Mouse (Mus musculus): ENCODE data around the gene Col17a1. TPM values are rescaled to one million over a fixed set of nuclear protein-coding genes. Genes with fewer than 3 reads are reported as not detected.

Col17a1 gene
- total RNA-seq (2012; rRNA removed), result 0.04 TPM in 1 of 2 replicates, not detected in the other
- polyA plus RNA-seq (2012; ENCODE audit: insufficient read depth in 1 of 2, insufficient read length in 2 of 2, low read depth in 1 of 2, low replicate concordance in 2 of 2, missing spikeins in 1 of 2), result not detected

DNA sequence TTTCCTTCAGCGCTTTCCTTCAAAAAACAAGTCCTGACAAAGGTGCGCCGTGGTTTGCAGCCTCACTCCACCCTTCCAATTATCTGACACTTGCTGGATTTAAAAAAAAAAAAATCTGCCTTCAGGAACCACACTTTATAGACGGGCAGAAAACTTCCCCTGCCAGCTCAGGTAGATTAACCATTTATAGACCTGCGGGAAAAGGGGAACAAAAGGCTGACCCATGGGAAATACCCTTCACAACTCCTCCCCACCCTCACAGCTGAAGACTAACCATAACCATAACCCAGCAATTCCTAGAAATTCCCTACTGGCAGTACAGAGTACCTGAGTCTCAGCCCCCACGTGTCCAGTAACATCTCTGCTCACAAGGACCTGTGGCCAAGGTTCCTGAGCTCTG, at the start of gene Col17a1:
Col17a1 (minus strand) TSS at position 101 of the 400 bp plus-strand sequence.
- Histone ChIP-seq H3K36me3 (ENCODE audit: control insufficient read depth in 1 of 2, insufficient read depth in 2 of 2, low read length in 2 of 2) (peaks cover 0 to 29% of the 10 kb centered on the region in 2 experiments; a peak in 2 of 4 replicates), H3K4me1 (ENCODE audit: control insufficient read depth in 1 of 2, insufficient read depth in 2 of 2, low read length in 2 of 2) (peaks cover 7 to 30% of the 10 kb centered on the region in 2 experiments), H3K27ac (ENCODE audit: control insufficient read depth, low read depth, low read length) (no peak within 1 kb of the TSS), H3K27me3 (ENCODE audit: control insufficient read depth in 1 of 2, insufficient read depth in 2 of 2, low read length in 2 of 2) (no peaks in the 10 kb centered on the region), H3K4me3 (ENCODE audit: control insufficient read depth in 1 of 2, insufficient read depth in 1 of 2, low read depth in 2 of 2, low read length in 2 of 2) (no peak within 1 kb of the TSS), H3K9ac (ENCODE audit: control insufficient read depth, low read depth, low read length, poor library complexity, severe bottlenecking) (no peak within 1 kb of the TSS), H3K79me2 (ENCODE audit: control insufficient read depth, insufficient read depth, low read length, poor library complexity) (no peaks in the 10 kb centered on the region), H3K9me3 (replicated peaks; ENCODE audit: insufficient read depth, low read length) (no peaks in the 10 kb centered on the region)
- TF ChIP-seq ELF1 (IDR thresholded peaks at IDR 0.05; ENCODE audit: low read depth, low read length) (no peak), TAL1 (IDR thresholded peaks at IDR 0.05; ENCODE audit: low read length) (no peak), POLR2AphosphoS2 (IDR thresholded peaks at IDR 0.05; ENCODE audit: low read length) (no peak), SIN3A (IDR thresholded peaks at IDR 0.05; ENCODE audit: low read length) (no peak), ZC3H11A (IDR thresholded peaks at IDR 0.05; ENCODE audit: low read depth, low read length) (no peak), USF2 (IDR thresholded peaks at IDR 0.05; ENCODE audit: borderline replicate concordance in 1 of 2, insufficient read depth in 1 of 2, low read depth in 1 of 2, low read length in 2 of 2) (no peak), ZMIZ1 (IDR thresholded peaks at IDR 0.05; ENCODE audit: low read depth, low read length) (no peak), JUND (IDR thresholded peaks at IDR 0.05; ENCODE audit: low read depth, low read length) (no peak), NELFE (IDR thresholded peaks at IDR 0.05; ENCODE audit: low read depth, low read length) (no peak), MYB (IDR thresholded peaks at IDR 0.05; ENCODE audit: low read depth, low read length) (no peak), POLR2A (IDR thresholded peaks at IDR 0.05; ENCODE audit: control insufficient read depth in 1 of 2, insufficient read depth in 1 of 2, low read depth in 1 of 2, low read length in 2 of 2, poor library complexity in 1 of 2) (no peak), MXI1 (IDR thresholded peaks at IDR 0.05; ENCODE audit: low read depth, low read length) (no peak), MYC (IDR thresholded peaks at IDR 0.05; ENCODE audit: low read depth, low read length) (no peak), POLR2AphosphoS5 (IDR thresholded peaks at IDR 0.05; ENCODE audit: borderline replicate concordance, low read depth, low read length) (no peak), TBP (IDR thresholded peaks at IDR 0.05; ENCODE audit: low read depth, low read length) (no peak), KAT2A (conservative IDR thresholded peaks at IDR 0.05; ENCODE audit: low read depth, low read length) (no peak)
- no peak for DNase-seq (ENCODE audit: low read depth, low spot score)

DNA sequence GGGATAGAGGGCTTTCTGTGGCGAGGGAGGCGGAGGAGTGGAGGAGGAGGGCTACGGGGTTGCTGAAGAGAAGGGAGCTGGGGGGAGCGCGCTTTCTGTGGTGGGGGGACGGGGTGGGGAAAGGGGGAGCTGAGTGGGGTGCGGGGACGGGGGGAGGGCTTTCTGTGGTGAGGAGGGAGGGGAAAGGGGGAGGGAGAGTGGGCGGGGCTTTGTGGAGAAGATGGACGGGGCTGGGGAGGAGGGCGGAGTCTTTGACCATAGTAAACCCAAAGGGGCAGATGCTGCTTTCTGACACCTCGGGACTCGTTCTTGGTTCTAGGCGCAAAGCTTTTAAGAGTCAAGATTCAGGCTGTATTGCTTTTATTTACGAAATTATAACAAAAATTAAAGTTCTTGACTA, 40.0 kb upstream of the Col17a1 start:
- DNase-seq (ENCODE audit: low read depth, low spot score), result peak; percentile 77
- peaks cover 2 to 3% of the 10 kb centered on the region in 2 experiments; a peak in 2 of 4 replicates for H3K4me1 ChIP-seq (ENCODE audit: control insufficient read depth in 1 of 2, insufficient read depth in 2 of 2, low read length in 2 of 2)
- no peaks in the 10 kb centered on the region for H3K9me3 ChIP-seq (replicated peaks; ENCODE audit: insufficient read depth, low read length)
- no peaks in the 10 kb centered on the region for H3K27me3 ChIP-seq (ENCODE audit: control insufficient read depth in 1 of 2, insufficient read depth in 2 of 2, low read length in 2 of 2)
- TF ChIP-seq SIN3A (IDR thresholded peaks at IDR 0.05; ENCODE audit: low read length), result no peak
- no peak for TF ChIP-seq MAZ (IDR thresholded peaks at IDR 0.05; ENCODE audit: low read depth, low read length)
- TF ChIP-seq ZNF384 (IDR thresholded peaks at IDR 0.05; ENCODE audit: low read depth, low read length), result no peak
- no peak for TF ChIP-seq CHD1 (IDR thresholded peaks at IDR 0.05; ENCODE audit: low read depth, low read length)
- TF ChIP-seq POLR2AphosphoS5 (IDR thresholded peaks at IDR 0.05; ENCODE audit: borderline replicate concordance, low read depth, low read length), result no peak
- TF ChIP-seq POLR2A (IDR thresholded peaks at IDR 0.05; ENCODE audit: control insufficient read depth in 1 of 2, insufficient read depth in 1 of 2, low read depth in 1 of 2, low read length in 2 of 2, poor library complexity in 1 of 2), result no peak
- no peak for TF ChIP-seq ZC3H11A (IDR thresholded peaks at IDR 0.05; ENCODE audit: low read depth, low read length)
- TF ChIP-seq GABPA (IDR thresholded peaks at IDR 0.05; ENCODE audit: low read depth, low read length), result no peak
- TF ChIP-seq MAX (IDR thresholded peaks at IDR 0.05; ENCODE audit: low read length), result no peak
- no peak for TF ChIP-seq NRF1 (IDR thresholded peaks at IDR 0.05; ENCODE audit: insufficient read depth, low read depth, low read length, poor library complexity, severe bottlenecking)
- no peak for TF ChIP-seq TCF12 (IDR thresholded peaks at IDR 0.05; ENCODE audit: low read depth, low read length)
- no peak for TF ChIP-seq POLR2AphosphoS2 (IDR thresholded peaks at IDR 0.05; ENCODE audit: low read length)
- no peak for TF ChIP-seq USF2 (IDR thresholded peaks at IDR 0.05; ENCODE audit: borderline replicate concordance in 1 of 2, insufficient read depth in 1 of 2, low read depth in 1 of 2, low read length in 2 of 2)
- no peak for TF ChIP-seq HCFC1 (IDR thresholded peaks at IDR 0.05; ENCODE audit: low read depth, low read length)
- peak overlapping the region; percentile 88 for H3K9ac ChIP-seq (ENCODE audit: control insufficient read depth, low read depth, low read length, poor library complexity, severe bottlenecking)
- H3K4me3 ChIP-seq (ENCODE audit: control insufficient read depth in 1 of 2, insufficient read depth in 1 of 2, low read depth in 2 of 2, low read length in 2 of 2), result peak overlapping the region; percentile 69 to 94
- peaks cover 18 to 19% of the 10 kb centered on the region in 2 experiments for H3K36me3 ChIP-seq (ENCODE audit: control insufficient read depth in 1 of 2, insufficient read depth in 2 of 2, low read length in 2 of 2)
- peaks cover 3% of the 10 kb centered on the region for H3K79me2 ChIP-seq (ENCODE audit: control insufficient read depth, insufficient read depth, low read length, poor library complexity)
- H3K27ac ChIP-seq (ENCODE audit: control insufficient read depth, low read depth, low read length), result peak overlapping the region; percentile 84

Measured in MEL (cell line).